Mouse (Mus musculus) lung, adult 2 months (tissue): ENCODE measurements around the gene Fbxl17. TPM values are rescaled to one million over a fixed set of nuclear protein-coding genes. Genes with fewer than 3 reads are reported as not detected.

Source experiments
- DNase-seq: peaks from one replicate; pipeline ENCODE4 v3.0.0; 2022
- H3K4me1 ChIP-seq: fragments of 200-500 bp; 2 replicates; pipeline ENCODE4 v1.6.1; 2011; ENCODE audit warnings: low read length; ENCODE audit not compliant: control insufficient read depth, insufficient read depth
- H3K4me3 ChIP-seq: fragments of 200-500 bp; replicated peaks from 2 replicates; pipeline ENCODE3; 2011; ENCODE audit warnings: low read depth, mild to moderate bottlenecking, control low read depth, low read length; ENCODE audit errors: extremely low read depth
- CTCF ChIP-seq: fragments of 200-500 bp; IDR thresholded peaks from 2 replicates; pipeline ENCODE4 v1.5.1; 2011; ENCODE audit warnings: mild to moderate bottlenecking, low read length, control low read depth; ENCODE audit not compliant: insufficient read depth
- POLR2A ChIP-seq: fragments of 200-500 bp; IDR thresholded peaks from 2 replicates; pipeline ENCODE4 v1.6.1; 2011; ENCODE audit warnings: low read depth, mild to moderate bottlenecking, control low read depth, low read length, borderline replicate concordance; ENCODE audit errors: extremely low read depth
- WGBS: fragments of 180-500 bp; shearing (Covaris S2); methylation state at CpG from one replicate; pipeline ENCODE4 v1.1.7; 2018; 5-methylcytosine and 5-hydroxymethylcytosine counted together
- polyA plus RNA-seq: library from polyadenylated mRNA; depleted of rRNA; stranded (reverse); fragments of >200 nt; gene quantifications from 2 replicates; pipeline ENCODE4 v1.2.3, GENCODE M21; 2012

Gene Fbxl17
- polyA plus RNA-seq, 1 experiment, result 7.5 TPM

DNA sequence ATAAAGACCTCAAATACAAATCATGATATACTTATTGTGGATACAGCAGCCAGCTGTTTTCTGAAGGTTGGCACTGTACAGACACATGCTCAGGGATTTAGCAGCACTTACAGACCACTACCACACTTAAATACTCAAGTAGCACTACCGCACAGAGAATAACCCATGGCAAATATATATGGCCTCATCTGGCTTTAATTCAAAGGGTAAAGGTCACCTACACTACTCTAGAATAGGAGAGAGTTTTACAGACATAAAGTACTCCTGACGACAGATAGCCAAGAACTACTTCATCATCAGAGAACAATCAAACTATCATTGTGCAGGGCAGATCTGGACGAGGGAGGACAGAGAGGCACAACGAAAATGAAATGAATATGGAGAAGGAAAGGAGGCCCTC is 93.9 kb downstream of the Fbxl17 start:
- TF ChIP-seq POLR2A (no peak), CTCF (no peak)
- no peak for DNase-seq
- H3K4me1 ChIP-seq, result peaks cover 10% of the 10 kb centered on the region; the same call in 1 of the 2 replicates
- 63% methylated on average over 4 of the region's 4 CpGs for WGBS
- H3K4me3 ChIP-seq, result no peak overlapping the region

DNA sequence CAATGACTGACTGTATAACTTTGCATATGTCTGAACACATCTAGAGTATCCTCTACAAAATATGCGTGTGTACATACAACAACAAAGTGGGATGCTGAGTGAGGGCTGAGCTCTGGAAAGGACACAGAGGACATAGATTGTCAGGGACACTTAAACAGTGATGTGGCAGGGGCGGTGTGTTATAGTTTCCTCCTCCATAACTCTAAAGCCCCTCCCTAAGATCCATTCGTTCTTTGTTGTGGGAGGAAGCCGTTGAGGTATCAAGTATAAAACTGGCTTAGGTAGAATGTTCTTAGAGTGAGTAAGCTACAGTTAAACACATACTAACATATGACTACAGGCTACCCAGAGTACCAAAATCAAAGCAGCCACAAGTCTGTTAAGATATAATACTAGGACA is 94.3 kb downstream of the Fbxl17 start:
- no peak for DNase-seq
- TF ChIP-seq CTCF (no peak), POLR2A (no peak)
- Histone ChIP-seq H3K4me3 (no peak overlapping the region), H3K4me1 (peaks cover 10% of the 10 kb centered on the region; the same call in 1 of the 2 replicates)
- WGBS, result 53% methylated on average over 4 of the region's 4 CpGs

DNA sequence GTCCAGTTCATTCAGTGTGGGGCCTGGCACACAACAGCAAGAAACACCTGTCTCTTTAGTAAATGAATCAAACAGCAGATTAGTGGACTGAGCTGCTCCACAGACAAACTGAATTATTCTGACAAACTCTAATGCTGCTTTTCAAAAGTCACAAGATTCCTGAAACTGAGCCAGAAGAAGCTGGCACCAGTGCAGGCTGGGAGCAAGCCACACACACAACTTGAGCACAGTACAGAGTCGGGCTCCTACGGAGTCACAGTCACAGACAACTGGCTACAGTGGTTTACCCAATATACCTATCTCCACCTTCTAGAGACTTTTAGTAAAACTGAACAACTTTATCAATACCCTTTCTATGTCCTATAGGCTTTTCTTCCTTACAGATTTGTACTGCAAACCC is 94.8 kb downstream of the Fbxl17 start:
- no peak for TF ChIP-seq POLR2A
- no peak for TF ChIP-seq CTCF
- 15% methylated on average over 2 of the region's 2 CpGs for WGBS
- Histone ChIP-seq H3K4me1 (peaks cover 10% of the 10 kb centered on the region; the same call in 1 of the 2 replicates), H3K4me3 (no peak overlapping the region)
- DNase-seq, result no peak

DNA sequence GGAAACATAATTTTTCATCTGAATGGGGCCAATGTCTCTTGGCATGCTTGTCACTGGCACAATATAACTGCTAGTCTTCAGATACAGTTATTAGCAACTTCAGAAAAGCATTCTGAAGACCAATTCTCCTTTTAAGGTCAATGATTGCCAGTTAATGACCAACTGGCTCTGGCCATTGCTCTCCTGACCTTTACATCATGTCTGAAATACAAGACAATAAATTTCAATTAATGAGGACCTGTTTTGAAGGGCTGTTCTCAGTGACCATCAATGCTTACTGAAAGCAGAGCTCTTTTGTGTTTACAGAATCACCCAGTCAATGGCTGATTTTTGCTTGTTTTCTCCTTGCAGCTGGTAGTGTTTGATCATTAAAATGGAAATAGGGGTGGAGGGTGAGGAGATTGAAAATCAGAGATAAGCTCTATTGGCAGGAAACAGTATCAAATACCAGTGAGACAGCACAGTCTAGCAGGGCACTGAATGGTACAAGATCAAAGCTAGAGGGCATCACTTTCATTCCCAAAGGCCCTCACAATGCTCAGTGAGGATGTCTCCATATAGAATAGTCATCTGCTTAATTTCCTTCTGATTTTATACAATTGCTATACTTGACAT is 95.9 kb downstream of the Fbxl17 start:
- DNase-seq, result no peak
- peaks cover 10% of the 10 kb centered on the region; the same call in 1 of the 2 replicates for H3K4me1 ChIP-seq
- TF ChIP-seq CTCF, result no peak
- TF ChIP-seq POLR2A, result no peak
- H3K4me3 ChIP-seq, result no peak overlapping the region

DNA sequence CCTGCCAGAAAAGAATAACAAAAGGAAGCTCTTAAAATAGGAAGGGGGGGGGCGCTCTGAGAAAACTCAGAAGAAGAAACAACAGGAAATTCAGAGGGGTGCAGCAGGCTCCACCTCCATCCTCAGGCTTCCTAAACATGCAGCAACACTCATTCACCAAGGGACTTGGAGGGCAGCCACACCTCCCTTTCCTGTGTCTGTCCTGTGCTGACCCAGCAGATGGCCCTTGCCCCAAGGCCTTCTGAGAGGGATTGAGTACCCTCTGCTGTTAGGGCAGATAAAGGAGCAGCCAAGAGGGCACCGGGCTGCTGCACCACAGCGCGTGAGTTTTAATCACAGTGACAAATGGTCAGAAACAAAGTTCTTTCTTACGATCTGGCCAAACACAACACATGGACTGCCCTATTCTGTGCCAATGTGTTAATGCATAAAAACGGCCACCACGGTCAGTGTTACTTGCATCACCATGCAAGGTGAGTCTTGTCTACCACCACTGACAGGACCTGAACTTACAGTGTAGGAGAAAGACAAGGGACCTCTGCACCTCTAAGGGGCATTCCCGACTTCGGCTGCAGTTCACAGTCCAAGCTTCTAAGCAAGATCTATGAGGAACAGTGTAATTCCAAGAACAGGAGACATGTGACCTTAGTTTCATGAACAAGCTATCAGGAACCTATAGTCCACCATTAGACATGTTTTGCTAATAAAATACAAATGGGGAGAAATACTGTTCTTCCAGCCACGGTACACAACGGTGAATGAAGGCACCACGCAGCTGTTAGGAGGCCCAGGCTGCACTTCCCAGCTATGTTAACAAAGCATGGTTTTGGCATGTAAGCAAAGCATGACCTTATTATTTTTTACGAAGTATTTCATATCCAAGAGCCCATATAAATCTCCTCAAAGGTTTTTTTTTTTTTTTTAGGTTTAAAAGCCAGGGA is 96.8 kb downstream of the Fbxl17 start:
- no peak for TF ChIP-seq CTCF
- TF ChIP-seq POLR2A, result no peak

DNA sequence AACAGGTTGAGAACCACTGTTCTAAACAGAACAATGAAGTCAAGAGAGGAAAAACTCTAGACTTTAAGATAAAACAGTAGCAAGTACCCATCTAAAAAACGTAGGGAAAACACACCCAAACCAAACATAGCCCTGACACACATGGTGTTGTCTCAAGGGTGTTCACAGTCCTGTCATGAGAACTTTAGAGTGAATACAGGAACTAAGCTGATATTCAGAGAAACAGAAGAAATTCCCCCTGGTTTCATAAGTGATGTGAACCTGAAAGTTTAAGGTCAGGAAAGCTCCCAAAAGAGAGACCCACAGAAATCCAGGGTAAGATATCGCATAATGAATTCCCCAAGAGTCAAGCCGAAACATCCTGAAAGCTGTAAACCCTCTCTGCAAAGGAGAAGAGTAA is 97.6 kb downstream of the Fbxl17 start:
- TF ChIP-seq POLR2A (no peak), CTCF (no peak)
- no peak for DNase-seq
- H3K4me3 ChIP-seq, result no peak overlapping the region
- peaks cover 10% of the 10 kb centered on the region; the same call in 1 of the 2 replicates for H3K4me1 ChIP-seq
- 67% methylated on average over 3 of the region's 3 CpGs for WGBS

More for the DNA sequence above, 96.8 kb downstream of the Fbxl17 start:
- no peak for DNase-seq
- 55% methylated on average over 13 of the region's 13 CpGs for WGBS
- H3K4me1 ChIP-seq, result peaks cover 10% of the 10 kb centered on the region; the same call in 1 of the 2 replicates
- no peak overlapping the region for H3K4me3 ChIP-seq

DNA sequence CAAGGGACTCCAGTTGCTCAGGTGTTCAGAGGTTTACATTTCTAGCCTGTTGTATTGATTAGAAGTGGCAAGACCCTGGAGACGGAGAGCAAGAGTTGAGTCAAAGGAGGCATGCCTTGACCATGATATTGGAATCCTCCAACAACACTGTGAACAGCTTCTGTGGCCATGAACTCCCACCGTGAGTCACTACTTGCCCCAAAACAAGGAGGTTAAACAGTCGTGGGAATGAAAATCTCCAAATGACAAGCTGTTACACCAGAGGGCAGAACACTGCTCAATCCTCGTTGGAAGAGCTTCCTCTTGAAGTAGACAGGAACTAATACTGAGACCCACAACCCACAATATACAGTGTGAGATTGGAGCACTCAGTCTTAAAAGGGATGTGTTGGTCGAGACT is 99.2 kb downstream of the Fbxl17 start:
- H3K4me1 ChIP-seq, result peaks cover 10% of the 10 kb centered on the region; the same call in 1 of the 2 replicates
- no peak for TF ChIP-seq POLR2A
- WGBS, result 76% methylated on average over 5 of the region's 5 CpGs
- H3K4me3 ChIP-seq, result no peak overlapping the region
- no peak for DNase-seq

DNA sequence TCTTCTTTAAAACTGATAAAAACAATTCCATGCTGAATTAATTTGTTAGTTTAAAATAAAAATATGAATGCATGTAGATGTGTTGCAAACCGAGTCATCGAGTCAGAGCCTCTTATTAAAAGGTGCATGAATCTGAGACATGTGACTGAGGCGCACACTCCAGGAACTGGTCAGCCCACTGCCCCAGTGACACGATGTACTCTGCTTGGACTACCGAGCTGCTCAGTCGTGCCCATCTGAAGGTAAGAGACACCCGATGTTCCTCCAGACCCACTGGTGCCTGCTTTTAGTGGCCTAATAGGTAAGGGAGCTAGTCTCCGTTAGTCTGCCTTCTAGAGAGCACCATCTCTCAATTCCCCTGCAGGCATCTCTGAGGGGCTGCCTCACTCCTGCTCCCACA is 100.0 kb downstream of the Fbxl17 start:
- DNase-seq, result no peak
- TF ChIP-seq POLR2A (no peak), CTCF (no peak)
- WGBS, result 94% methylated on average over 8 of the region's 8 CpGs
- Histone ChIP-seq H3K4me1 (peaks cover 6% of the 10 kb centered on the region; the same call in 1 of the 2 replicates), H3K4me3 (no peak overlapping the region)

DNA sequence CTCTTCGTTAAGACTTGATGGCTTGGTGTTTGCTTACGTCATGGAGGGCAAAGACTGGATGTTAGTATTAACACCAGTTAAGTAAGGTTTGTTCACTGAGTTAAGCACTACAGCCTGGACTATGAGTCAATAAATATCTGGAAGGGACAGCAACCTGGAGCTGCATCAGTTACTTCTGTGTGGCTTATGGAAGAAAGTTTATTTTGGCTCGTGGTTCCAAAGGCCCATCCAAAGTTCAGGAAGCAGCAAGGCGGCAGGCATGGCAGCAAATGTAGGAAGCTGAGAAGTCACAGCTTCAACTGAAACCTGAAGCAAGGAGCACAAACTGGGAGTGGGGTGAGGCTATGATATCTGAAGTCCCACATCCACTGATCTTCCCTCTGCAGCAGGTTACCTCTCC is 108.3 kb downstream of the Fbxl17 start:
- TF ChIP-seq POLR2A (no peak), CTCF (no peak)
- Histone ChIP-seq H3K4me1 (no peaks in the 10 kb centered on the region; the same call in 1 of the 2 replicates), H3K4me3 (no peak overlapping the region)
- no peak for DNase-seq
- WGBS, result 64% methylated on average over 4 of the region's 4 CpGs
